Mouse (Mus musculus) neural tube, embryonic 11.5 days (tissue): Measurements from ENCODE around the gene Tomm6. TPM values are rescaled to one million over a fixed set of nuclear protein-coding genes. Genes with fewer than 3 reads are reported as not detected.

ENCODE experiments used
- ATAC-seq: fragments of 200-750 bp; cut with Nextera tagmentation; 2 replicates; pipeline ENCODE4 v1.8.0; 2017; ENCODE audit warnings: moderate number of reproducible peaks, mild to moderate bottlenecking, moderate TSS enrichment, moderate library complexity; ENCODE audit not compliant: insufficient read depth, low FRiP score, low TSS enrichment
- DNase-seq: peaks from one replicate; pipeline ENCODE4 v3.0.0-alpha.2; 2015; ENCODE audit warnings: low spot score
- H3K27ac ChIP-seq: fragments of 300-500 bp; sonication (generic); 2 replicates; pipeline ENCODE4 v1.5.1; 2014; ENCODE audit warnings: low read depth, mild to moderate bottlenecking, low read length
- H3K27me3 ChIP-seq: fragments of 300-500 bp; sonication (generic); 2 replicates; pipeline ENCODE4 v1.6.1; 2014; ENCODE audit warnings: mild to moderate bottlenecking, low read length, mixed read lengths; ENCODE audit not compliant: control insufficient read depth, insufficient read depth
- H3K36me3 ChIP-seq: fragments of 300-500 bp; sonication (generic); 2 replicates; pipeline ENCODE4 v1.6.1; 2014; ENCODE audit warnings: mild to moderate bottlenecking, low read length, moderate library complexity, mixed read lengths; ENCODE audit not compliant: control insufficient read depth, insufficient read depth
- H3K4me1 ChIP-seq: fragments of 300-500 bp; sonication (generic); 2 replicates; pipeline ENCODE4 v1.6.1; 2014; ENCODE audit warnings: low read length, mixed read lengths; ENCODE audit not compliant: control insufficient read depth, insufficient read depth
- H3K4me2 ChIP-seq: fragments of 300-500 bp; sonication (generic); 2 replicates; pipeline ENCODE4 v1.6.1; 2014; ENCODE audit warnings: low read depth, mild to moderate bottlenecking, moderate library complexity
- H3K4me3 ChIP-seq: fragments of 300-500 bp; sonication (generic); 2 replicates; pipeline ENCODE4 v1.5.1; 2014; ENCODE audit warnings: low read depth, low read length
- H3K9ac ChIP-seq: fragments of 300-500 bp; sonication (generic); 2 replicates; pipeline ENCODE4 v1.6.1; 2014; ENCODE audit warnings: mild to moderate bottlenecking, low read length
- H3K9me3 ChIP-seq: fragments of 300-500 bp; sonication (generic); 2 replicates; pipeline ENCODE4 v1.6.1; 2016; ENCODE audit warnings: low read length; ENCODE audit not compliant: control insufficient read depth
- WGBS: fragments of 180-500 bp; shearing (Covaris S2); extraction: QIAGEN DNeasy Blood & Tissue Kit; methylation state at CpG from one replicate; pipeline ENCODE4 v1.1.7; 2014; 5-methylcytosine and 5-hydroxymethylcytosine counted together
- polyA plus RNA-seq: library from polyadenylated mRNA; unstranded; fragments of >200 nt; fragmentation: Nextera tagmentation; extraction: Ambion mirVana; gene quantifications from 2 replicates; pipeline ENCODE4 v1.2.1, GENCODE M21; 2014

Tomm6 gene
- polyA plus RNA-seq, 1 experiment from 2014 or later, result 333 TPM

DNA sequence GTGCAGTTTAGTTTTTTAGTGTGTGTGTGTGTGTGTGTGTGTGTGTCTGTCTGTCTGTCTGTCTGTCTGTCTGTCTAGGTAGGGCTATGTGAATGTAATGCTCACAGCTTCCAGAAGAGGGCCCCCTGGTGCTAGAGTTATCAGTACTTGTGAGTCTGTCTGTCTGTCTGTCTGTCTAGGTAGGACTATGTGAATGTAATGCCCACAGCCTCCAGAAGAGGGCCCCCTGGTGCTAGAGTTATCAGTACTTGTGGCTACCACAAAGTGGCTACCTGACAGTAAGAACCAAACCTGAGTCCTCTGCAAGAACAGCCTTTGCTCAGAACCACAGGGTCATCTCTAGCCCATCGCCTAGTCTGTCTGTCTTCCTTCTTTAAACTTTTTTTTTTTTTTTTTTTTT lies 41.5 kb downstream of the Tomm6 start:
- WGBS, result 71% methylated on average over 1 of the region's 1 CpGs
- Histone ChIP-seq H3K27me3 (no peaks in the 10 kb centered on the region), H3K27ac (no peak overlapping the region), H3K9ac (no peak overlapping the region), H3K4me3 (no peak overlapping the region), H3K9me3 (no peaks in the 10 kb centered on the region), H3K4me1 (no peaks in the 10 kb centered on the region), H3K36me3 (no peaks in the 10 kb centered on the region), H3K4me2 (no peak overlapping the region)
- peak; percentile 70 for DNase-seq
- ATAC-seq, result no peak

DNA sequence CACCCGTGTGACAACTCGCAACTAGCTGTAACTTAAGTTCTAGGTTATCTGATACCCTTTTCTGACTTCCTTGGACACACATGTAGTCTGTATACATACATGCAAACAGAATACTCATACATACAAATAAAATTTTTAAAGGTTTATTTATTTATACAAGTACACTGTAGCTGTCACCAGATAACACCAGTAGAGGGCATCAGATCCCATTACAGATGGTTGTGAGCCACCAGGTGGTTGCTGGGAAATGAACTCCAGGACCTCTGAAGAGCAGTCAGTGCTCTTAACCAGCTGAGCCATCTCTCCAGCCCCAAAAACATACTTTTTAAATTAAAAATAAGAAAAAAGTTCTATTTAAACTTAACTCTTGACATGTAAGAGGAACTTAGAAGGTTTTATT lies 45.2 kb downstream of the Tomm6 start:
- Histone ChIP-seq H3K4me1 (no peaks in the 10 kb centered on the region), H3K9me3 (no peaks in the 10 kb centered on the region), H3K27me3 (no peaks in the 10 kb centered on the region), H3K9ac (no peak overlapping the region), H3K4me3 (no peak overlapping the region), H3K27ac (no peak overlapping the region), H3K4me2 (no peak overlapping the region), H3K36me3 (no peaks in the 10 kb centered on the region)
- 82% methylated on average over 2 of the region's 2 CpGs for WGBS
- ATAC-seq, result no peak
- DNase-seq, result no peak

Other genes starting within 250 kb of the Tomm6 start
- gene Taf8, start 186.1 kb downstream of the Tomm6 start, polyA plus RNA-seq, result 25.3 and 27.5 TPM in 2 replicates
- 260 TPM in 2 replicates for gene Ccnd3, start 183.3 kb downstream of the Tomm6 start, polyA plus RNA-seq
- gene Bysl, start 76.9 kb downstream of the Tomm6 start, polyA plus RNA-seq, result 36.9 and 37.9 TPM in 2 replicates
- 43.3 and 47.5 TPM in 2 replicates for gene Med20, start 76.8 kb downstream of the Tomm6 start, polyA plus RNA-seq
- 0.70 and 0.91 TPM in 2 replicates for gene Gm20517, start 76.8 kb downstream of the Tomm6 start, polyA plus RNA-seq
- 7.9 and 8.9 TPM in 2 replicates for gene Usp49, start 57.7 kb downstream of the Tomm6 start, polyA plus RNA-seq
- 8.6 and 12.1 TPM in 2 replicates for gene Frs3, start 644 bp upstream of the Tomm6 start, polyA plus RNA-seq
- gene Gm21981, start 6.1 kb upstream of the Tomm6 start, polyA plus RNA-seq, result 1.8 and 2.7 TPM in 2 replicates
- gene Prickle4, start 6.3 kb upstream of the Tomm6 start, polyA plus RNA-seq, result 0.84 and 2.7 TPM in 2 replicates
- gene Pgc, start 38.5 kb upstream of the Tomm6 start, polyA plus RNA-seq, result not detected in 2 replicates
- 1.8 and 2.0 TPM in 2 replicates for gene Tfeb, start 48.6 kb upstream of the Tomm6 start, polyA plus RNA-seq
- gene Mdfi, start 146.3 kb upstream of the Tomm6 start, polyA plus RNA-seq, result 43.4 and 50.3 TPM in 2 replicates
- 34.5 and 35.8 TPM in 2 replicates for gene Foxp4, start 236.3 kb upstream of the Tomm6 start, polyA plus RNA-seq